Mouse (Mus musculus): ENCODE measurements around the gene Scrt2. TPM values are rescaled to one million over a fixed set of nuclear protein-coding genes. Genes with fewer than 3 reads are reported as not detected.

Gene Scrt2
- total and polyA plus RNA-seq, 3 experiments: not detected

DNA sequence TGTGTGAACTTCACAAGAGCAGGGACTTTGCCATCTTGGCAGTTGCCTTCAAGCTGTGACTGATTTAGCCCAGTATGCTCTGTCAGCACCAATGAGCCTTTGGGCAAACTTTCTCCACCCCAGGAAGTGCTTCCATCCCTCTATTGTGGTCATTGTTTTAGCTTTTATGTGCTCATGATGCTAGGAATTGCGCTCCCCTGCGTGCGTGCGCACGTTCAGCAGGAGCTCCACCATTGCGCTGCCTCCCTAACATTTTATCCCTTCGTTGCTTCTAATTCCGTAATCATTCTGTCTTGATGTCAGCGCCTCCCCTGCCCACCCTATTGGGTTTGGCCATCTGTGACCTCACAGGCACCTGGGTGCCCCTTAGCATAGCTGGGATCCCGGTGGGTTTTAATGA is 25.3 kb downstream of the Scrt2 start:
- Histone ChIP-seq H3K27ac (no peak overlapping the region), H3K27me3 (ENCODE audit: control insufficient read depth, insufficient read depth, low read length) (no peaks in the 10 kb centered on the region), H3K9ac (ENCODE audit: low read depth, low read length) (no peak overlapping the region), H3K79me2 (replicated peaks; ENCODE audit: control insufficient read depth, insufficient read depth, low read length) (no peaks in the 10 kb centered on the region), H3K36me3 (ENCODE audit: control insufficient read depth, insufficient read depth, low read length) (no peaks in the 10 kb centered on the region), H3K4me3 (peak overlapping the region; percentile 98; the same call in 1 of the 2 replicates), H3K4me1 (ENCODE audit: control insufficient read depth, insufficient read depth, low read length) (peaks cover 9% of the 10 kb centered on the region)
- TF ChIP-seq CTCF (IDR thresholded peaks at IDR 0.05) (no peak), EP300 (IDR thresholded peaks at IDR 0.05; ENCODE audit: insufficient read depth, low read depth, low read length) (no peak), POLR2A (IDR thresholded peaks at IDR 0.05; ENCODE audit: insufficient read depth, low read depth, low read length) (no peak)
- intact Hi-C loops (cut with DNase I): loop anchor here (2.0 kb wide), 1 partner anchor 78 kb away; no protein-coding TSS in a partner anchor
- WGBS: 96% methylated on average over 10 of the region's 10 CpGs
- no peak for DNase-seq

DNA sequence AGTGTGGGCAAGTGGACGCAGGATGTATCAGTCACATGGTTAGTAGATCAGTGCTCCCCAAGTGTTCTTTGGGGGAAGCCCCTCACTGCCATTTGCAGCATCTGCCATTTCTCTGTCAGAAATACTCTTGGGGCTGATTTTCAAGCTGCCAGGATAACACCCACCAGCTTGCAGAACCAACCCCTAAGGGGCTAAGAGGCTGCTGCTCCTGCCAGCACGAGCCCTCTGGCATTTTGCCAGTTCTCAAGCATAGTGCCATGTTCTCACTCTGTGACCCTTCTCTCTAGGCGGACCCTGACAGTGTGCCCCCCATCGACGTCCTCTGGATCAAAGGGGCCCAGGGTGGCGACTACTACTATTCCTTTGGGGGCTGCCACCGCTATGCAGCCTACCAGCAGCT is 27.4 kb downstream of the Scrt2 start:
- Histone ChIP-seq H3K4me3 (no peak overlapping the region), H3K36me3 (ENCODE audit: control insufficient read depth, insufficient read depth, low read length) (no peaks in the 10 kb centered on the region), H3K9ac (ENCODE audit: low read depth, low read length) (no peak overlapping the region), H3K4me1 (ENCODE audit: control insufficient read depth, insufficient read depth, low read length) (peaks cover 11% of the 10 kb centered on the region), H3K79me2 (replicated peaks; ENCODE audit: control insufficient read depth, insufficient read depth, low read length) (no peaks in the 10 kb centered on the region), H3K27ac (no peak overlapping the region), H3K27me3 (ENCODE audit: control insufficient read depth, insufficient read depth, low read length) (no peaks in the 10 kb centered on the region)
- intact Hi-C loops (cut with DNase I): no loop called here
- TF ChIP-seq POLR2A (IDR thresholded peaks at IDR 0.05; ENCODE audit: insufficient read depth, low read depth, low read length) (no peak), CTCF (IDR thresholded peaks at IDR 0.05) (no peak), EP300 (IDR thresholded peaks at IDR 0.05; ENCODE audit: insufficient read depth, low read depth, low read length) (no peak)
- no peak for DNase-seq
- 74% methylated on average over 7 of the region's 7 CpGs for WGBS

DNA sequence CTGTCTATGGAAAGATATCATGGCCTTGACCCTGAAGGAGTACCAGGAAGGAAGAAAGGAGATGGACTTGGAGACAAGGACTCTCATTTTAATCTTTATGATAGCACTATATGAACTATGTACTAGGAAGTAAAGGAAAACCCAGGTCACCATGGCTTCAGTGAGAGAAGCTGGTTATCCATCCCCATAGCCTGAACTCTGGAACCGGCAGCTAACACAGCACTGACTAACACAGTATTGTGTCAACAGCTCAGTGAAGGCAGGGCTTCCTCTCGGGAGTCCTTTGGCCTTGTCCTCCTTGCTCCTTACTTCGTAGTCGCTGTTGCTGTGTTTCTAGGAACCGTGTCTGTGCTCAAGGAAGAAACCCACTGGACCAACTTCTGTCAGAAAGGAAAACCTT is 28.1 kb downstream of the Scrt2 start:
- Histone ChIP-seq H3K36me3 (ENCODE audit: control insufficient read depth, insufficient read depth, low read length) (no peaks in the 10 kb centered on the region), H3K27me3 (ENCODE audit: control insufficient read depth, insufficient read depth, low read length) (no peaks in the 10 kb centered on the region), H3K4me3 (no peak overlapping the region), H3K27ac (no peak overlapping the region), H3K9ac (ENCODE audit: low read depth, low read length) (no peak overlapping the region), H3K4me1 (ENCODE audit: control insufficient read depth, insufficient read depth, low read length) (peaks cover 12% of the 10 kb centered on the region), H3K79me2 (replicated peaks; ENCODE audit: control insufficient read depth, insufficient read depth, low read length) (no peaks in the 10 kb centered on the region)
- intact Hi-C loops (cut with DNase I): no loop called here
- TF ChIP-seq CTCF (IDR thresholded peaks at IDR 0.05) (no peak), EP300 (IDR thresholded peaks at IDR 0.05; ENCODE audit: insufficient read depth, low read depth, low read length) (no peak), POLR2A (IDR thresholded peaks at IDR 0.05; ENCODE audit: insufficient read depth, low read depth, low read length) (no peak)
- 79% methylated on average over 5 of the region's 5 CpGs for WGBS
- DNase-seq: no peak

DNA sequence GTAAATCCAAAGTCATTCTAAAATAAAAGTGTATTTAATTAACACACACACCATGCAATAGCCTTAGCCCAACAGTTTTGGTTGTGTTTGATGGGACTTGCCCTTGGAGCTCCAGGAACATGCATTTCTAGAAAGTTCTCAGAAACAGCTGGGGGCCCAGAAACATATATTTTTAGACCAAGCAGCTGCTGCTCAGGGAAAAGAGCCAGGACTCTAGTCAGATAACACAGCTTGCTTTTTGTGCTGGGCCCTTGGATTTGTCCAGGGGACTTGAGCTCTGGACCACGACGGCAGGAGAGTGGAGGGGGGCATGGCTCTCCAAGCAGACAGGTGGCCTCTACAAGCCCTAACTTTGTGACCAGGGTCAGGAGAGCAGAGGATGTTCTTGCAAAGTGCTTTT is 30.0 kb downstream of the Scrt2 start:
- Histone ChIP-seq H3K4me1 (ENCODE audit: control insufficient read depth, insufficient read depth, low read length) (peaks cover 7% of the 10 kb centered on the region), H3K4me3 (no peak overlapping the region), H3K27me3 (ENCODE audit: control insufficient read depth, insufficient read depth, low read length) (no peaks in the 10 kb centered on the region), H3K79me2 (replicated peaks; ENCODE audit: control insufficient read depth, insufficient read depth, low read length) (no peaks in the 10 kb centered on the region), H3K9ac (ENCODE audit: low read depth, low read length) (no peak overlapping the region), H3K36me3 (ENCODE audit: control insufficient read depth, insufficient read depth, low read length) (no peaks in the 10 kb centered on the region), H3K27ac (peak overlapping the region; percentile 10; the same call in 1 of the 2 replicates)
- WGBS: 23% methylated on average over 2 of the region's 2 CpGs
- intact Hi-C loops (cut with DNase I): loop anchor here (5.0 kb wide), 1 partner anchor 256 kb away; no protein-coding TSS in a partner anchor
- no peak for TF ChIP-seq CTCF (IDR thresholded peaks at IDR 0.05)
- TF ChIP-seq EP300 (IDR thresholded peaks at IDR 0.05; ENCODE audit: insufficient read depth, low read depth, low read length): no peak
- TF ChIP-seq POLR2A (IDR thresholded peaks at IDR 0.05; ENCODE audit: insufficient read depth, low read depth, low read length): no peak
- DNase-seq: no peak

DNA sequence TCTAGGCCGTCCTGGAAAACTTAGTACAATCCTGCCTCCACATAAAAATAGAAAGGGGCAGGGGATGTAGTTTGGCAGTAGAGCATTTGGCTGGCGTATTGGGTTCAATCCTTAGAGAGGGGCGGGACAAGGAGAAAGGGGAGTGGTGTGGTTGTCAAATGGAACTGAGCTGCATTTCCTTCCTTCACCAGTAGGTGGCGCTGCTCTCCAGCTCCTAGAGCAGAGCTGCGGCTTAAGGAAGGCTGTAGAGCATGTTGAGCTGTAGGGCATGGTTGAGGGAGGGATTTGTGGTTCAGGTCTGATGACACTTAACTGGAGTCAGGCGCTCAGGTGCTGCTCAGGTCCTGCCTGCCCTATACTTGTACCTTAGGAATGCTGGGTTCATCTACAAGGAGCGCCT is 30.6 kb downstream of the Scrt2 start:
- DNase-seq: peak; percentile 83 to 93
- peak overlapping the region; percentile 10; the same call in 1 of the 2 replicates for H3K27ac ChIP-seq
- intact Hi-C loops (cut with DNase I): loop anchor here (1.0 to 5.0 kb wide), 3 partner anchors 31 to 255 kb away; partner anchors contain the start of gene Tcf15
- no peaks in the 10 kb centered on the region for H3K36me3 ChIP-seq (ENCODE audit: control insufficient read depth, insufficient read depth, low read length)
- peaks cover 4% of the 10 kb centered on the region for H3K4me1 ChIP-seq (ENCODE audit: control insufficient read depth, insufficient read depth, low read length)
- TF ChIP-seq EP300 (IDR thresholded peaks at IDR 0.05; ENCODE audit: insufficient read depth, low read depth, low read length) (peak; percentile 97), POLR2A (IDR thresholded peaks at IDR 0.05; ENCODE audit: insufficient read depth, low read depth, low read length) (no peak), CTCF (IDR thresholded peaks at IDR 0.05) (no peak)
- H3K4me3 ChIP-seq: no peak overlapping the region
- 5% methylated on average over 7 of the region's 7 CpGs for WGBS
- H3K9ac ChIP-seq (ENCODE audit: low read depth, low read length): no peak overlapping the region
- H3K79me2 ChIP-seq (replicated peaks; ENCODE audit: control insufficient read depth, insufficient read depth, low read length): no peaks in the 10 kb centered on the region
- H3K27me3 ChIP-seq (ENCODE audit: control insufficient read depth, insufficient read depth, low read length): no peaks in the 10 kb centered on the region

DNA sequence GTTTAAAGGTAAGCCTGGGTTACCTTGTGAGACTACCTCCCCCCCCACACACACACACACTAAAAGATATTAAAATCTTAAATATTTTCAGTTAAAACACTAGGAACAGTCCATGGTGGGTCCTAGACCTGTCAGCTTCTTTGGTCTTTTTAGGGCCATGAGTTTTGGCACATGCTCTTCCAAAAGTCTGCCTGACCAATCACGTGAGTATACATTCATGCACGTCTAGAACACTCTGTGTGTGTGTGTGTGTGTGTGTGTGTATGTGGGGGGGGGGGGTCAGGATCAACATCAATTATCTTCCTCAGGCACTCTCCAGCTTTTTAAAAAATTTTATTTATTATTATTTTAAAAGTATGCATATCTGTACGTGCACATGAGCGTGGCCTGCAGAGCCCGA is 31.2 kb downstream of the Scrt2 start:
- WGBS: 89% methylated on average over 5 of the region's 5 CpGs
- H3K36me3 ChIP-seq (ENCODE audit: control insufficient read depth, insufficient read depth, low read length): no peaks in the 10 kb centered on the region
- no peak overlapping the region for H3K4me3 ChIP-seq
- H3K79me2 ChIP-seq (replicated peaks; ENCODE audit: control insufficient read depth, insufficient read depth, low read length): no peaks in the 10 kb centered on the region
- peaks cover 4% of the 10 kb centered on the region for H3K4me1 ChIP-seq (ENCODE audit: control insufficient read depth, insufficient read depth, low read length)
- no peaks in the 10 kb centered on the region for H3K27me3 ChIP-seq (ENCODE audit: control insufficient read depth, insufficient read depth, low read length)
- no peak overlapping the region for H3K27ac ChIP-seq
- TF ChIP-seq CTCF (IDR thresholded peaks at IDR 0.05): no peak
- no peak for TF ChIP-seq EP300 (IDR thresholded peaks at IDR 0.05; ENCODE audit: insufficient read depth, low read depth, low read length)
- TF ChIP-seq POLR2A (IDR thresholded peaks at IDR 0.05; ENCODE audit: insufficient read depth, low read depth, low read length): no peak
- intact Hi-C loops (cut with DNase I): loop anchor here (1.0 to 5.0 kb wide), 3 partner anchors 30 to 255 kb away; partner anchors contain the start of gene Tcf15
- no peak overlapping the region for H3K9ac ChIP-seq (ENCODE audit: low read depth, low read length)
- DNase-seq: no peak
